Mouse (Mus musculus): ENCODE data around the gene Slc25a42.

- TF ChIP-seq CTCF (IDR thresholded peaks at IDR 0.05; ENCODE audit: low read depth) (no peak), EP300 (IDR thresholded peaks at IDR 0.05; ENCODE audit: low read depth) (no peak)
These were observed 30.7 kb downstream of the Slc25a42 start for GRCm38 (mm10) chr8:70181212-70181902.

Data from liver, postnatal 0 days (tissue).